Mouse (Mus musculus) myocyte (in vitro differentiated cells): Measurements from ENCODE around the gene 4933430I17Rik. TPM values are rescaled to one million over a fixed set of nuclear protein-coding genes. Genes with fewer than 3 reads are reported as not detected.

ENCODE experiments used
- H3K27me3 ChIP-seq: one replicate; pipeline ENCODE4 v1.6.1; 2011; ENCODE audit not compliant: control insufficient read depth, insufficient read depth, insufficient read length
- H3K36me3 ChIP-seq: one replicate; pipeline ENCODE4 v1.6.1; 2011; ENCODE audit not compliant: control insufficient read depth, insufficient read depth
- H3K4me2 ChIP-seq: one replicate; pipeline ENCODE4 v1.6.1; 2011; ENCODE audit warnings: low read depth, control low read depth
- H3K4me3 ChIP-seq: one replicate; pipeline ENCODE4 v1.5.1; 2011; ENCODE audit warnings: mild to moderate bottlenecking, control low read depth, moderate library complexity
- H3K79me2 ChIP-seq: one replicate; pipeline ENCODE4 v1.6.1; 2011; ENCODE audit not compliant: control insufficient read depth, insufficient read depth
- H3ac ChIP-seq: one replicate; pipeline ENCODE4 v1.6.1; 2011; ENCODE audit not compliant: control insufficient read depth, insufficient read length
- CEBPB ChIP-seq: IDR thresholded peaks from 2 replicates; pipeline ENCODE4 v1.6.1; 2011; ENCODE audit warnings: mild to moderate bottlenecking, moderate library complexity; ENCODE audit not compliant: poor library complexity, insufficient read depth, severe bottlenecking
- E2F4 ChIP-seq: IDR thresholded peaks from one replicate; pipeline ENCODE4 v1.6.1; 2011; ENCODE audit warnings: mild to moderate bottlenecking, control low read depth, moderate library complexity; ENCODE audit not compliant: insufficient read depth
- MAX ChIP-seq: IDR thresholded peaks from one replicate; pipeline ENCODE4 v1.6.1; 2011; ENCODE audit warnings: low read depth, mild to moderate bottlenecking, control low read depth
- MYOD1 ChIP-seq, 3 experiments: IDR thresholded peaks; one replicate each; pipeline ENCODE4 v1.6.1; 2011; ENCODE audit warnings: control low read depth in 2 of 3, low read depth in 2 of 3, mild to moderate bottlenecking in 2 of 3, moderate library complexity in 1 of 3; ENCODE audit not compliant: insufficient read length in 2 of 3, control insufficient read depth in 1 of 3
- MYOG ChIP-seq, 3 experiments: IDR thresholded peaks; one replicate each; pipeline ENCODE4 v1.6.1; 2011; ENCODE audit warnings: control low read depth in 2 of 3, low read depth in 2 of 3, mild to moderate bottlenecking in 2 of 3; ENCODE audit not compliant: insufficient read length in 2 of 3, control insufficient read depth in 1 of 3, insufficient read depth in 1 of 3
- POLR2A ChIP-seq: IDR thresholded peaks from one replicate; pipeline ENCODE4 v1.6.1; 2011; ENCODE audit warnings: low read depth, mild to moderate bottlenecking, control low read depth, moderate library complexity; ENCODE audit not compliant: insufficient read length
- POLR2AphosphoS2 ChIP-seq: IDR thresholded peaks from one replicate; pipeline ENCODE4 v1.6.1; 2011; ENCODE audit warnings: low read depth, control low read depth; ENCODE audit not compliant: insufficient read length
- REST ChIP-seq: IDR thresholded peaks from one replicate; pipeline ENCODE4 v1.6.1; 2011; ENCODE audit warnings: mild to moderate bottlenecking, control low read depth, moderate library complexity; ENCODE audit not compliant: insufficient read depth, insufficient read length
- SRF ChIP-seq: IDR thresholded peaks from one replicate; pipeline ENCODE4 v1.6.1; 2011; ENCODE audit warnings: low read depth; ENCODE audit not compliant: control insufficient read depth, insufficient read length
- TCF12 ChIP-seq: IDR thresholded peaks from one replicate; pipeline ENCODE4 v1.6.1; 2011; ENCODE audit warnings: mild to moderate bottlenecking, control low read depth; ENCODE audit not compliant: poor library complexity, insufficient read depth, severe bottlenecking
- TCF3 ChIP-seq: IDR thresholded peaks from one replicate; pipeline ENCODE4 v1.6.1; 2011; ENCODE audit warnings: low read depth, control low read depth; ENCODE audit not compliant: insufficient read length
- USF1 ChIP-seq: IDR thresholded peaks from one replicate; pipeline ENCODE4 v1.6.1; 2011; ENCODE audit warnings: low read depth, mild to moderate bottlenecking, control low read depth, moderate library complexity
- polyA plus RNA-seq: library from polyadenylated mRNA; unstranded; fragments of >200 nt; fragmentation: generic; extraction: Trizol; gene quantifications from one replicate; pipeline ENCODE4 v1.2.1, GENCODE M21; 2012; ENCODE audit warnings: missing spikeins

4933430I17Rik gene
- polyA plus RNA-seq, 1 experiment, result 0.08 TPM

- no peak for TF ChIP-seq POLR2AphosphoS2
- no peak for TF ChIP-seq MAX
- no peak for TF ChIP-seq MYOG (IDR thresholded peaks at IDR 0.05; ENCODE audit: control insufficient read depth in 1 of 3, insufficient read depth in 1 of 3, insufficient read length in 2 of 3, low read depth in 2 of 3)
- TF ChIP-seq E2F4, result no peak
- TF ChIP-seq REST, result no peak
- TF ChIP-seq POLR2A, result no peak
- no peak for TF ChIP-seq MYOD1 (IDR thresholded peaks at IDR 0.05; ENCODE audit: control insufficient read depth in 1 of 3, insufficient read length in 2 of 3, low read depth in 2 of 3)
- TF ChIP-seq TCF3, result no peak
- TF ChIP-seq CEBPB, result no peak
- TF ChIP-seq SRF, result no peak
- TF ChIP-seq USF1, result no peak
- TF ChIP-seq TCF12, result no peak
- Histone ChIP-seq H3K4me3 (no peak overlapping the region), H3K27me3 (peaks cover 53% of the 10 kb centered on the region), H3ac (no peak overlapping the region), H3K4me2 (no peak overlapping the region), H3K36me3 (no peaks in the 10 kb centered on the region), H3K79me2 (no peaks in the 10 kb centered on the region)
Observed at GRCm38 (mm10) chr4:62566530-62566929, 41.4 kb downstream of the 4933430I17Rik start.

DNA sequence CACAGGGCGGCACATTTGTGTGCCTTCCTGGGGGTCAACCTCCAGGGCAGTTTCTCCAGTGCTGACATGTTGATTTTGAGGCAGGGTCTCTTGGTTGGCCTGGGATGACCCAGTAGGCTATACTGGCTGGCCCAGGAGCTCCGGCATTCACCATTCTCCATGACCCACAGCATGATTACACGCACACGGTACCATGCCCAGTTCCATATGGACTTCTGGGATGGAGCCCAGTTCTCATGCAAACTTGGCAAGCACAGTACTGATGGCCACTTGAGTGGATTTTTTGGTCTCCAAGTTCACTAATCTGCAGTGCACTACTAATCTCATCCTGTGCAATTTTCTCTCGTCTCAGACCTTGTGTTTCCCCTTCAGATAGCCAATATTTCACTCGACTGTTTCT, 42.5 kb downstream of the 4933430I17Rik start:
- TF ChIP-seq POLR2AphosphoS2 (no peak), E2F4 (no peak), REST (no peak), TCF12 (no peak), USF1 (no peak), SRF (no peak), POLR2A (no peak), MAX (no peak), MYOG (IDR thresholded peaks at IDR 0.05; ENCODE audit: control insufficient read depth in 1 of 3, insufficient read depth in 1 of 3, insufficient read length in 2 of 3, low read depth in 2 of 3) (no peak), TCF3 (no peak), MYOD1 (IDR thresholded peaks at IDR 0.05; ENCODE audit: control insufficient read depth in 1 of 3, insufficient read length in 2 of 3, low read depth in 2 of 3) (no peak), CEBPB (no peak)
- H3ac ChIP-seq, result no peak overlapping the region
- no peaks in the 10 kb centered on the region for H3K79me2 ChIP-seq
- no peak overlapping the region for H3K4me2 ChIP-seq
- no peaks in the 10 kb centered on the region for H3K36me3 ChIP-seq
- peaks cover 59% of the 10 kb centered on the region for H3K27me3 ChIP-seq
- H3K4me3 ChIP-seq, result no peak overlapping the region

DNA sequence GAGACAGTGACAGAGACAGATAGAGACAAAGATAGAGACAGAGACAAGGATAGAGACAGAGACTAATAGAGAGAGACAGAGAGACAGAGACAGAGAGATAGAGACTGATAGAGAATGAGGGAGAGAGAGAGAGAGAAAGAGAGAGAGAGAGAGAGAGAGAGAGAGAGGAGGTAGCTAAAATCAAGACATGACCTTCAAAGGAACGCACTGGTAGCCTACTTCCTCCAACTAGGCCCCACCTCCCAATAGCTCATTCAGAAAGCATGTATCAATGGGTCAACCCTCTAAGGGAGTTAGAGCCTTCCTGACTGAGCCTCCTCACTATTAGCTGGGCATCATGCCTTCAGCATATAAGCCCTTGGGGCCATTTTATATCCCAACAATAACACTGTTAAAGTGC, 43.2 kb downstream of the 4933430I17Rik start:
- H3K79me2 ChIP-seq, result no peaks in the 10 kb centered on the region
- H3K36me3 ChIP-seq, result no peaks in the 10 kb centered on the region
- no peak overlapping the region for H3K4me3 ChIP-seq
- H3ac ChIP-seq, result no peak overlapping the region
- no peak for TF ChIP-seq MAX
- TF ChIP-seq POLR2A, result no peak
- no peak for TF ChIP-seq MYOG (IDR thresholded peaks at IDR 0.05; ENCODE audit: control insufficient read depth in 1 of 3, insufficient read depth in 1 of 3, insufficient read length in 2 of 3, low read depth in 2 of 3)
- no peak for TF ChIP-seq REST
- TF ChIP-seq TCF3, result no peak
- no peak for TF ChIP-seq USF1
- no peak for TF ChIP-seq SRF
- TF ChIP-seq POLR2AphosphoS2, result no peak
- TF ChIP-seq MYOD1 (IDR thresholded peaks at IDR 0.05; ENCODE audit: control insufficient read depth in 1 of 3, insufficient read length in 2 of 3, low read depth in 2 of 3), result no peak
- TF ChIP-seq CEBPB, result no peak
- TF ChIP-seq E2F4, result no peak
- TF ChIP-seq TCF12, result no peak
- no peak overlapping the region for H3K4me2 ChIP-seq
- peaks cover 55% of the 10 kb centered on the region for H3K27me3 ChIP-seq

DNA sequence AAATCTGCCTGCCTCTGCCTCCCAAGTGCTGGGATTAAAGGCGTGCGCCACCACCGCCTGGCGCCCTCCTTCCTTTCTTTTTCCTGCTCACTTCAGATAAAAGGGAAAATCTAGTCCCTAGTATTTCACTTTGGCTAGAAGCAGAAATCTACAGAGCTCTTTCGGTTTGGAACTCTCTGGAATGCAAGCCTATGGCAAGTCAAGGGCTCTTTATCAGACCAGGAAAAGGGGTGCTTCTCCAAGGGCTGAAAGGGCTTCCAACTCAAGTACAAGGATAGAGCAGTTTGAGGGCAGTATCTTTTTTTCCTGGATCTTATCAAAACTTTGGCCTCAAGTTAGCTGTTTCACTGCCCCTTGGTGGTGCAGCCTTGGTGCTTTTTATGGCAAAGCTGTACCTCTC, 44.4 kb downstream of the 4933430I17Rik start:
- Histone ChIP-seq H3K79me2 (no peaks in the 10 kb centered on the region), H3K4me2 (no peak overlapping the region), H3ac (no peak overlapping the region), H3K4me3 (no peak overlapping the region), H3K27me3 (peaks cover 46% of the 10 kb centered on the region), H3K36me3 (no peaks in the 10 kb centered on the region)
- TF ChIP-seq TCF12, result no peak
- TF ChIP-seq MYOD1 (IDR thresholded peaks at IDR 0.05; ENCODE audit: control insufficient read depth in 1 of 3, insufficient read length in 2 of 3, low read depth in 2 of 3), result no peak
- TF ChIP-seq REST, result no peak

DNA sequence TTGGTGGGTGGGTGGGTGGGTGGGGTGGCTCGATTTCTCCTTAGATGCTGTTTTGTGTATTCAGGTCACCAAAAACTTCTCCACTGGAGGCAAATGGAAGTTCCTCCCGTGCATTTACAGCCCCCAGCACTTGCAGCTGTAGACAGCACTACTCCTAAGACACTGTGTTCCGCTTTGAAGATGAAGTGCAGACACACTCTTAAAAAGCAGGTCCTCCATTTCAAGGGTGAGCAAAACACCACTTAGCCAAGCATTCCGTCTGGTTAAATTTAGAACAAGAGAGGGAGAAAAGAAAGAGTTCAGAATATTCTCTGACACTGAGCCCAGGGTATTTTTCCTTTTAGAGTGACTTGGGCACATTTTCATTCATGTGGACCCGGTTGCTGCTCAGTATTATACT, 44.9 kb downstream of the 4933430I17Rik start:
- no peak overlapping the region for H3ac ChIP-seq

More for the DNA sequence above, 44.9 kb downstream of the 4933430I17Rik start:
- Histone ChIP-seq H3K27me3 (peaks cover 42% of the 10 kb centered on the region), H3K79me2 (no peaks in the 10 kb centered on the region), H3K4me2 (no peak overlapping the region), H3K36me3 (no peaks in the 10 kb centered on the region), H3K4me3 (no peak overlapping the region)
- TF ChIP-seq USF1 (no peak), MAX (no peak), MYOG (IDR thresholded peaks at IDR 0.05; ENCODE audit: control insufficient read depth in 1 of 3, insufficient read depth in 1 of 3, insufficient read length in 2 of 3, low read depth in 2 of 3) (no peak), REST (no peak), POLR2A (no peak), TCF12 (no peak), CEBPB (no peak), POLR2AphosphoS2 (no peak), TCF3 (no peak), MYOD1 (IDR thresholded peaks at IDR 0.05; ENCODE audit: control insufficient read depth in 1 of 3, insufficient read length in 2 of 3, low read depth in 2 of 3) (no peak), SRF (no peak), E2F4 (no peak)
